Mouse (Mus musculus): ENCODE results near the gene Cdsn. TPM values are rescaled to one million over a fixed set of nuclear protein-coding genes. Genes with fewer than 3 reads are reported as not detected.

The Cdsn gene
- polyA plus RNA-seq, 1 experiment from 2014 or later, result 0.02 TPM

- 20% methylated on average over 4 of the region's 4 CpGs for WGBS (ENCODE audit: insufficient replicate concordance)
- H3K9me3 ChIP-seq (replicated peaks; ENCODE audit: control insufficient read depth, low read length), result no peaks in the 10 kb centered on the region
- no peak overlapping the region for H3K27ac ChIP-seq (ENCODE audit: low read length)
- H3K27me3 ChIP-seq (ENCODE audit: control insufficient read depth, insufficient read depth, low read depth, low read length), result no peaks in the 10 kb centered on the region
- no peak overlapping the region for H3K4me2 ChIP-seq (ENCODE audit: low read depth, low read length)
- H3K36me3 ChIP-seq (ENCODE audit: control insufficient read depth, insufficient read depth), result no peaks in the 10 kb centered on the region
- H3K4me1 ChIP-seq (ENCODE audit: control insufficient read depth, low read depth, low read length), result no peaks in the 10 kb centered on the region
- H3K9ac ChIP-seq (ENCODE audit: low read depth, low read length), result no peak overlapping the region
- no peak for ATAC-seq (ENCODE audit: low read depth)
- no peak overlapping the region for H3K4me3 ChIP-seq (ENCODE audit: low read depth, low read length)
Measured at GRCm38 (mm10) chr17:35593786-35594185, 41.9 kb downstream of the Cdsn start.

- WGBS (ENCODE audit: insufficient replicate concordance), result 60% methylated on average over 7 of the region's 7 CpGs
- H3K9me3 ChIP-seq (replicated peaks; ENCODE audit: control insufficient read depth, low read length), result no peaks in the 10 kb centered on the region
- H3K9ac ChIP-seq (ENCODE audit: low read depth, low read length), result no peak overlapping the region
- H3K4me2 ChIP-seq (ENCODE audit: low read depth, low read length), result no peak overlapping the region
- H3K27me3 ChIP-seq (ENCODE audit: control insufficient read depth, insufficient read depth, low read depth, low read length), result no peaks in the 10 kb centered on the region
- ATAC-seq (ENCODE audit: low read depth), result no peak
- H3K36me3 ChIP-seq (ENCODE audit: control insufficient read depth, insufficient read depth), result no peaks in the 10 kb centered on the region
- no peak overlapping the region for H3K27ac ChIP-seq (ENCODE audit: low read length)
- H3K4me3 ChIP-seq (ENCODE audit: low read depth, low read length), result no peak overlapping the region
- H3K4me1 ChIP-seq (ENCODE audit: control insufficient read depth, low read depth, low read length), result no peaks in the 10 kb centered on the region
Measured at GRCm38 (mm10) chr17:35594456-35594855, 42.5 kb downstream of the Cdsn start.

- Histone ChIP-seq H3K4me2 (ENCODE audit: low read depth, low read length) (no peak overlapping the region), H3K4me1 (ENCODE audit: control insufficient read depth, low read depth, low read length) (no peaks in the 10 kb centered on the region), H3K36me3 (ENCODE audit: control insufficient read depth, insufficient read depth) (no peaks in the 10 kb centered on the region), H3K27me3 (ENCODE audit: control insufficient read depth, insufficient read depth, low read depth, low read length) (no peaks in the 10 kb centered on the region), H3K9me3 (replicated peaks; ENCODE audit: control insufficient read depth, low read length) (no peaks in the 10 kb centered on the region), H3K4me3 (ENCODE audit: low read depth, low read length) (no peak overlapping the region), H3K9ac (ENCODE audit: low read depth, low read length) (no peak overlapping the region), H3K27ac (ENCODE audit: low read length) (no peak overlapping the region)
- ATAC-seq (ENCODE audit: low read depth), result no peak
- 73% methylated on average over 3 of the region's 3 CpGs for WGBS (ENCODE audit: insufficient replicate concordance)
Measured at GRCm38 (mm10) chr17:35597399-35597798, 45.5 kb downstream of the Cdsn start.

DNA sequence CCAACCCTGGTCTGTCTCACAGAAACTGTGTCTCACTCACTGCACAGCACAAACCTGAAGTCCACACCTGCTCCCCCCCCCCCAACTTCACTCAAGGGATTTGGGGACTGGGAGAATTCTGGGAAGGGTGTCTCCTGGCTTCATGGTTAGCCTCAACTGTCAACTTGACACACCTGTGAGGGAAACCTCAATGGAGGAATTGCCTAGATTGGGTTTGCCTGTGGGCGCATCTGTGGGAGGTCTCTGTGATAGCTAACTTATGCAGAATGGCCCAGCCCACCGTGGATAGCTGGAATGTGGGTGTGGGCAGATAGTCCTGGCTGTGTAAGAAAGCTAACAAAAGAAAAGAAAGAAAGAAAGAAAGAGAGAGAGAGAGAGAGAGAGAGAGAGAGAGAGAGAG lies 49.3 kb downstream of the Cdsn start, which contains the start of gene Sfta2:
Sfta2 (plus strand) TSS at position 301 of the 400 bp plus-strand sequence.
- H3K4me1 ChIP-seq (ENCODE audit: control insufficient read depth, low read depth, low read length), result no peaks in the 10 kb centered on the region
- H3K9ac ChIP-seq (ENCODE audit: low read depth, low read length), result no peak within 1 kb of the TSS
- 52% methylated on average over 2 of the region's 2 CpGs for WGBS (ENCODE audit: insufficient replicate concordance)
- H3K36me3 ChIP-seq (ENCODE audit: control insufficient read depth, insufficient read depth), result no peaks in the 10 kb centered on the region
- no peaks in the 10 kb centered on the region for H3K9me3 ChIP-seq (replicated peaks; ENCODE audit: control insufficient read depth, low read length)
- H3K27me3 ChIP-seq (ENCODE audit: control insufficient read depth, insufficient read depth, low read depth, low read length), result no peaks in the 10 kb centered on the region
- no peak within 1 kb of the TSS for H3K4me2 ChIP-seq (ENCODE audit: low read depth, low read length)
- H3K4me3 ChIP-seq (ENCODE audit: low read depth, low read length), result no peak within 1 kb of the TSS
- no peak within 1 kb of the TSS for H3K27ac ChIP-seq (ENCODE audit: low read length)
- no peak for ATAC-seq (ENCODE audit: low read depth)

DNA sequence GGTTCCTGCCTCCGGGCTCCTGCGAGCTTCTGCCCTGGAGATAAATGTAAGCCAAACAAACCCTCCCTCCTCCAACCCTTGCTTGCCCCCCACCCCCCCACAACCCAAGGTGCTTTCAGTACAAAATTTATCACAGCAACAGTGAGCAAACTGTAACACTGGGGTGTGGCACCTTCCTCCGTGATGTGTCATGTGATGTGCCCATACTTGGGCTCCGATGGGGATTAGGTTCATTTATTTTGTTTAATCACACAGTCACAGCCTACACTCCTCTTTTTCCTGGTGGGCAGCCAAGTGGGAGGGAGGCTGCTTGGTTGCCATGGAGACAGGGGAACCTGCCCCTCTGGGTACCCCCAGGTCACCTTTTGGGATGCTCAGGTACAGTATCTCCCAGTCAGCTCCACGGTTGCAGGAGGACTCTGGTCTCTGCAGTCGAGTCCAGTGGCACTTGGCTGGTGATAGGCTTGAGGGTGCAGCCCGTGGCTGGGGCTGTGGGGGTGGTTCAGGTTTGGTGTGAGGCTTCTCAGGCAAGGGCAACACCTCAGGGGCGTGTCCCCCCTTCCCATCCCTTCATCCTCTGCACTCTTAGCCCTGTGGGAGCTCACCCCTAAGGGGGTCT lies 49.9 kb downstream of the Cdsn start:
- Histone ChIP-seq H3K27me3 (ENCODE audit: control insufficient read depth, insufficient read depth, low read depth, low read length) (no peaks in the 10 kb centered on the region), H3K9ac (ENCODE audit: low read depth, low read length) (no peak overlapping the region), H3K9me3 (replicated peaks; ENCODE audit: control insufficient read depth, low read length) (no peaks in the 10 kb centered on the region), H3K4me2 (ENCODE audit: low read depth, low read length) (no peak overlapping the region), H3K4me3 (ENCODE audit: low read depth, low read length) (no peak overlapping the region), H3K27ac (ENCODE audit: low read length) (no peak overlapping the region), H3K36me3 (ENCODE audit: control insufficient read depth, insufficient read depth) (no peaks in the 10 kb centered on the region), H3K4me1 (ENCODE audit: control insufficient read depth, low read depth, low read length) (no peaks in the 10 kb centered on the region)
- WGBS (ENCODE audit: insufficient replicate concordance), result 39% methylated on average over 8 of the region's 8 CpGs
- no peak for ATAC-seq (ENCODE audit: low read depth)

Other genes starting within 250 kb of the Cdsn start
- 0.56 and 0.77 TPM in 2 replicates for gene H2-Q1, start 231.7 kb upstream of the Cdsn start, polyA plus RNA-seq (2015; fragmentation: Nextera tagmentation; extraction: Ambion mirVana)
- gene H2-Q2, start 209.9 kb upstream of the Cdsn start, polyA plus RNA-seq (2015; fragmentation: Nextera tagmentation; extraction: Ambion mirVana), result 1.3 and 2.6 TPM in 2 replicates
- gene H2-Q4, start 172.5 kb upstream of the Cdsn start, polyA plus RNA-seq (2015; fragmentation: Nextera tagmentation; extraction: Ambion mirVana), result 2.1 and 2.5 TPM in 2 replicates
- 8.7 and 9.7 TPM in 2 replicates for gene H2-Q6, start 127.3 kb upstream of the Cdsn start, polyA plus RNA-seq (2015; fragmentation: Nextera tagmentation; extraction: Ambion mirVana)
- 16.0 and 16.6 TPM in 2 replicates for gene H2-Q7, start 113.0 kb upstream of the Cdsn start, polyA plus RNA-seq (2015; fragmentation: Nextera tagmentation; extraction: Ambion mirVana)
- gene H2-Q10, start 82.0 kb upstream of the Cdsn start, polyA plus RNA-seq (2015; fragmentation: Nextera tagmentation; extraction: Ambion mirVana), result 377 and 430 TPM in 2 replicates
- not detected in 2 replicates for gene Pou5f1, start 46.1 kb upstream of the Cdsn start, polyA plus RNA-seq (2015; fragmentation: Nextera tagmentation; extraction: Ambion mirVana)
- 39.5 and 40.2 TPM in 2 replicates for gene Tcf19, start 35.3 kb upstream of the Cdsn start, polyA plus RNA-seq (2015; fragmentation: Nextera tagmentation; extraction: Ambion mirVana)
- 7.5 and 8.2 TPM in 2 replicates for gene Cchcr1, start 35.0 kb upstream of the Cdsn start, polyA plus RNA-seq (2015; fragmentation: Nextera tagmentation; extraction: Ambion mirVana)
- gene Psors1c2, start 18.9 kb upstream of the Cdsn start, polyA plus RNA-seq (2015; fragmentation: Nextera tagmentation; extraction: Ambion mirVana), result 0.17 and 0.19 TPM in 2 replicates
- gene 2300002M23Rik, start 15.3 kb downstream of the Cdsn start, polyA plus RNA-seq (2015; fragmentation: Nextera tagmentation; extraction: Ambion mirVana), result not detected in 2 replicates
- gene Sfta2, start 49.4 kb downstream of the Cdsn start, polyA plus RNA-seq (2015; fragmentation: Nextera tagmentation; extraction: Ambion mirVana), result not detected in 2 replicates
- gene Gm9573, start 74.5 kb downstream of the Cdsn start, polyA plus RNA-seq (2015; fragmentation: Nextera tagmentation; extraction: Ambion mirVana), result not detected in 2 replicates
- gene Mucl3, start 91.6 kb downstream of the Cdsn start, polyA plus RNA-seq (2015; fragmentation: Nextera tagmentation; extraction: Ambion mirVana), result not detected in 2 replicates
- 4.9 and 6.5 TPM in 2 replicates for gene Vars2, start 115.5 kb downstream of the Cdsn start, polyA plus RNA-seq (2015; fragmentation: Nextera tagmentation; extraction: Ambion mirVana)
- 21.4 and 21.6 TPM in 2 replicates for gene Gtf2h4, start 121.6 kb downstream of the Cdsn start, polyA plus RNA-seq (2015; fragmentation: Nextera tagmentation; extraction: Ambion mirVana)
- 2.9 and 4.1 TPM in 2 replicates for gene Ddr1, start 152.5 kb downstream of the Cdsn start, polyA plus RNA-seq (2015; fragmentation: Nextera tagmentation; extraction: Ambion mirVana)

Data from liver, embryonic 16.5 days (tissue).